Mouse (Mus musculus): Measurements from ENCODE around the gene Dnajb12. TPM values are rescaled to one million over a fixed set of nuclear protein-coding genes. Genes with fewer than 3 reads are reported as not detected.

The Dnajb12 gene
- polyA plus RNA-seq, 1 experiment = 68.2 TPM

GRCm38 (mm10) chr10:59924305-59924704 lies 44.9 kb downstream of the Dnajb12 start:
- H3K4me3 ChIP-seq (replicated peaks) = no peak overlapping the region
- no peaks in the 10 kb centered on the region for H3K36me3 ChIP-seq (replicated peaks; ENCODE audit: low read length)
- TF ChIP-seq GATA1 (IDR thresholded peaks at IDR 0.05; ENCODE audit: borderline replicate concordance, low read length) (no peak), FLI1 (IDR thresholded peaks at IDR 0.05; ENCODE audit: low read length) (no peak)

GRCm38 (mm10) chr10:59929205-59929604 lies 49.8 kb downstream of the Dnajb12 start:
- TF ChIP-seq GATA1 (IDR thresholded peaks at IDR 0.05; ENCODE audit: borderline replicate concordance, low read length) = no peak
- no peak for TF ChIP-seq FLI1 (IDR thresholded peaks at IDR 0.05; ENCODE audit: low read length)
- Histone ChIP-seq H3K36me3 (replicated peaks; ENCODE audit: low read length) (no peaks in the 10 kb centered on the region), H3K4me3 (replicated peaks) (peak overlapping the region; percentile 2), H3K27me3 (replicated peaks) (no peaks in the 10 kb centered on the region), H3K4me1 (peaks cover 61% of the 10 kb centered on the region), H3K9me3 (no peaks in the 10 kb centered on the region)

More at GRCm38 (mm10) chr10:59924305-59924704, 44.9 kb downstream of the Dnajb12 start:
- H3K9me3 ChIP-seq = no peaks in the 10 kb centered on the region
- H3K4me1 ChIP-seq = peaks cover 77% of the 10 kb centered on the region
- no peaks in the 10 kb centered on the region for H3K27me3 ChIP-seq (replicated peaks)

GRCm38 (mm10) chr10:59930996-59931395 lies 51.6 kb downstream of the Dnajb12 start:
- Histone ChIP-seq H3K36me3 (replicated peaks; ENCODE audit: low read length) (no peaks in the 10 kb centered on the region), H3K4me1 (peaks cover 63% of the 10 kb centered on the region), H3K27me3 (replicated peaks) (no peaks in the 10 kb centered on the region), H3K9me3 (no peaks in the 10 kb centered on the region), H3K4me3 (replicated peaks) (no peak overlapping the region)
- TF ChIP-seq GATA1 (IDR thresholded peaks at IDR 0.05; ENCODE audit: borderline replicate concordance, low read length) = no peak
- TF ChIP-seq FLI1 (IDR thresholded peaks at IDR 0.05; ENCODE audit: low read length) = no peak

- Histone ChIP-seq H3K27me3 (replicated peaks) (no peaks in the 10 kb centered on the region), H3K4me3 (replicated peaks) (peak overlapping the region; percentile 29), H3K4me1 (peaks cover 74% of the 10 kb centered on the region), H3K36me3 (replicated peaks; ENCODE audit: low read length) (no peaks in the 10 kb centered on the region), H3K9me3 (no peaks in the 10 kb centered on the region)
- TF ChIP-seq FLI1 (IDR thresholded peaks at IDR 0.05; ENCODE audit: low read length) (no peak), GATA1 (IDR thresholded peaks at IDR 0.05; ENCODE audit: borderline replicate concordance, low read length) (no peak)
Observed at GRCm38 (mm10) chr10:59932521-59932920, 53.2 kb downstream of the Dnajb12 start.

- no peaks in the 10 kb centered on the region for H3K27me3 ChIP-seq (replicated peaks)
- H3K9me3 ChIP-seq = no peaks in the 10 kb centered on the region
- H3K4me3 ChIP-seq (replicated peaks) = no peak overlapping the region
- TF ChIP-seq GATA1 (IDR thresholded peaks at IDR 0.05; ENCODE audit: borderline replicate concordance, low read length) (no peak), FLI1 (IDR thresholded peaks at IDR 0.05; ENCODE audit: low read length) (no peak)
- H3K4me1 ChIP-seq = peaks cover 74% of the 10 kb centered on the region
- H3K36me3 ChIP-seq (replicated peaks; ENCODE audit: low read length) = no peaks in the 10 kb centered on the region
Observed at GRCm38 (mm10) chr10:59934039-59934438, 54.7 kb downstream of the Dnajb12 start.

GRCm38 (mm10) chr10:59936058-59936856 lies 56.9 kb downstream of the Dnajb12 start:
- H3K4me3 ChIP-seq (replicated peaks) = no peak overlapping the region
- no peak for TF ChIP-seq FLI1 (IDR thresholded peaks at IDR 0.05; ENCODE audit: low read length)
- TF ChIP-seq GATA1 (IDR thresholded peaks at IDR 0.05; ENCODE audit: borderline replicate concordance, low read length) = no peak
- no peaks in the 10 kb centered on the region for H3K27me3 ChIP-seq (replicated peaks)
- H3K4me1 ChIP-seq = peaks cover 73% of the 10 kb centered on the region
- no peaks in the 10 kb centered on the region for H3K36me3 ChIP-seq (replicated peaks; ENCODE audit: low read length)
- H3K9me3 ChIP-seq = no peaks in the 10 kb centered on the region

- H3K4me1 ChIP-seq = peaks cover 72% of the 10 kb centered on the region
- TF ChIP-seq FLI1 (IDR thresholded peaks at IDR 0.05; ENCODE audit: low read length) = no peak
- no peak for TF ChIP-seq GATA1 (IDR thresholded peaks at IDR 0.05; ENCODE audit: borderline replicate concordance, low read length)
- no peak overlapping the region for H3K4me3 ChIP-seq (replicated peaks)
- no peaks in the 10 kb centered on the region for H3K9me3 ChIP-seq
- H3K27me3 ChIP-seq (replicated peaks) = no peaks in the 10 kb centered on the region
- no peaks in the 10 kb centered on the region for H3K36me3 ChIP-seq (replicated peaks; ENCODE audit: low read length)
Observed at GRCm38 (mm10) chr10:59938662-59939061, 59.3 kb downstream of the Dnajb12 start.

- TF ChIP-seq GATA1 (IDR thresholded peaks at IDR 0.05; ENCODE audit: borderline replicate concordance, low read length) = no peak
- no peak for TF ChIP-seq FLI1 (IDR thresholded peaks at IDR 0.05; ENCODE audit: low read length)
- Histone ChIP-seq H3K4me1 (peaks cover 72% of the 10 kb centered on the region), H3K27me3 (replicated peaks) (no peaks in the 10 kb centered on the region), H3K9me3 (no peaks in the 10 kb centered on the region), H3K36me3 (replicated peaks; ENCODE audit: low read length) (no peaks in the 10 kb centered on the region), H3K4me3 (replicated peaks) (no peak overlapping the region)
Observed at GRCm38 (mm10) chr10:59939081-59939480, 59.7 kb downstream of the Dnajb12 start.

GRCm38 (mm10) chr10:59942281-59942846 lies 63.0 kb downstream of the Dnajb12 start:
- Histone ChIP-seq H3K36me3 (replicated peaks; ENCODE audit: low read length) (no peaks in the 10 kb centered on the region), H3K9me3 (no peaks in the 10 kb centered on the region), H3K4me1 (peaks cover 71% of the 10 kb centered on the region), H3K4me3 (replicated peaks) (peak overlapping the region; percentile 64), H3K27me3 (replicated peaks) (no peaks in the 10 kb centered on the region)
- no peak for TF ChIP-seq FLI1 (IDR thresholded peaks at IDR 0.05; ENCODE audit: low read length)
- TF ChIP-seq GATA1 (IDR thresholded peaks at IDR 0.05; ENCODE audit: borderline replicate concordance, low read length) = no peak

GRCm38 (mm10) chr10:59942847-59943420 lies 63.6 kb downstream of the Dnajb12 start:
- Histone ChIP-seq H3K4me3 (replicated peaks) (peak overlapping the region; percentile 64), H3K4me1 (peaks cover 77% of the 10 kb centered on the region)
- no peak for TF ChIP-seq FLI1 (IDR thresholded peaks at IDR 0.05; ENCODE audit: low read length)
- TF ChIP-seq GATA1 (IDR thresholded peaks at IDR 0.05; ENCODE audit: borderline replicate concordance, low read length) = no peak

More at GRCm38 (mm10) chr10:59942847-59943420, 63.6 kb downstream of the Dnajb12 start:
- no peaks in the 10 kb centered on the region for H3K27me3 ChIP-seq (replicated peaks)
- H3K36me3 ChIP-seq (replicated peaks; ENCODE audit: low read length) = no peaks in the 10 kb centered on the region
- H3K9me3 ChIP-seq = no peaks in the 10 kb centered on the region

Measured in megakaryocyte, embryonic 14.5 days (primary cell).